Mouse (Mus musculus) thymus, postnatal 25 days (tissue): Measurements from ENCODE around the gene Taldo1.

ENCODE experiments used
- DNase-seq: peaks from one replicate; pipeline ENCODE4 v3.0.0; 2022

The Taldo1 gene

DNA sequence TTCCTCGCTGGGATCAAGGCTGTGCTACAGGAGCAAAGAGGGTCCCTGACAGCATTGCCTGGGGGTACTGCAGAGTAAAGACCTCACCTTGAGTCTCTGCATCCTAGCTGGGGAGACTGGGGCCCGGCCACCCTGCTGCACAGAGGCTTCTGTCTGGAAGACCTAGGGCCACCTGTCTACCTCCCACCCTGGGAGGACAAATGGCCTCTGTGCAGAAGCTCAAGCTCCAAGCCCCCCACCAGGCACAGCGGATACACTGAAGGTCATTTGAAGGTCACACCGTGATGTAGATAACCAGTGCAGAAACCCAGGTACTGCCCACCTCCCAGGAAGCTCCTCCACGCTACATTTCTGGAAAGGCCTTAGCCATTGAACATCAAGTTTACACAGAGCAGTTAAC, 36.7 kb downstream of the Taldo1 start:
- no peak for DNase-seq

DNA sequence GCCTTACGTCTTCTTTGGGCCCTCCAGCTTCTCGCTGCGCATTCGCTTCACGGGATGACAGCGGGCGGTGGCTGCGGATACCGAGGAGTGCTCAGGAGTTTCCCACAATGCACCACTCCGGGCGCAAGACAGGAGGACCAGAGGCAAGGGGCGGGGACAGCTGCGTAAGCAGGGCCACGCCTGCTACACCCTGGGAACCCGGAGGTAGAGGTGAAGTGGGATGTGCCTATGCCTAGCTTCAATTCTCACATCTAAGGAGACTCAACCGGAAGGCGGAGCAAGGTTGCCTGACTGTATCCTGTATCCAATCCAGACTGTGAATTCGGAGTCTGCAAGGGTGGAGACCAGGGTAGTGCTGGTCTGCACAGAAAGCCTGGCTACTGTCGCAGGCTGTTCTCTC, 37.3 kb downstream of the Taldo1 start, which contains the start of gene Cend1:
TSS of gene Cend1 (minus strand) at position 182 of the 400 bp plus-strand sequence.
- no peak for DNase-seq

DNA sequence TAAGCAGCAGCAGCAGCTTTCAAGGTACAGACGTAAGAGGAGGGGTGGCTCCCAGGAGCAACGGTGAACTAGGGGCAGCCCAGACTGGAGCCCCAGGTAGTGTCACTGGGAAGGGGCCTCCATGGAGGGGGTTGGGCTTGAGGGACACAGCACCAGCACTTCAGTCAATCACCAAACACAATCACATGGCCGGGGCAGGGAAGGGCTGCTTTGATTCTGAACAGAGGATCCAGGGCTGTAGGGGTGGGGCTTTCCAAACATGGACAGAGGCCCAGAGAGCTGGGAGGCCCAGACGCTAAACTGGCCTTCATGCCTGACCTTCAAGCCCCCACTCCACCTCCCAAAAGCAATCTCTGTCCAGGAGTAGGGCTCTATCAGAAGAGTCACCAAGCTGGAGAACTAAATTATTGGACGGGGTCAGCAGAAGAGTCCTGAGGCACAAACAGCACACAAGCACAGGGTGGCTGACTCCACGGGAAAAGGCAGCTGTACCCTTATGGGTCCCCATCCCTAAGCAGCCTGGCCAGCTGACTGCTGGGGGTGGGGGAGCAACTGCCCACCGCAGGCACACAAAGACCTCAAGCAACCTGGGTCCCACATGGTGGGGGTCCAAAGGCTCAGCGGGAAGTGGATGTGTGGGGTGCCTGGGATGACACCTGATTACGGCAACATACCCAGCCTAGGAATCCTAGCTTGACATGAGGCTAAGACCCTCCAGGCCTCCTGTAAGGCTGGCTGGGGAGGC, 38.0 kb downstream of the Taldo1 start:
- no peak for DNase-seq

DNA sequence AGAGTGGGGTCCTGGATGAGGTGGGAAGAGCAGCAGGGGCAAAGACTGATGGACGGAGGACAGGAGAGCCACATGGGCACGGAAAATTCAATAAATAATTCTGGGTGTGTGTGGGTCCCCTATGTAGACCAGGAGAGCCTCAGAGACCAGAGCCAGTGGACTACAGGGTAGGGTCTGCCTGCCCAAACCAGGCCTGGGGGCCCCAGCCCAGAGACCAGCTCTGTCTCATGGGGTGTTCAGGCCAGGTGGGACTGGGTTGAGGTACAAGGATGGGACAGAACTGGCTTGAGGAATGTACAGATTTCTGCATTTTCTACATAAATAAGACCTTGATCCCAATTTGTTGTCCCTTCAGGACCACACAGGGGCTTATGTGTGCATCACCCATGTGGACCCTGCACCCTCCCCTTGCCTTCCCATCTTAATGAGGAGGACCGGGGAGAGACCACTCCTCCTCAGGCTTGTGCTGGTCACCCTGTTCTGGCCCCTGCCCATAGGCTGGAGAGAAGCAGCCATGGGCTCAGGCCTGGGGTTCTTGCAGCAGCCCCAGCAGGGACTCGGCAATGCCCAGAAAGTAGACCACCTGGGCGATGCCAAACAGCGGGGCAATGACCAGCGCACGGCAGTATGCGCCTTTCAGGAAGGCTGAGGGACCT, 38.7 kb downstream of the Taldo1 start:
- no peak for DNase-seq

DNA sequence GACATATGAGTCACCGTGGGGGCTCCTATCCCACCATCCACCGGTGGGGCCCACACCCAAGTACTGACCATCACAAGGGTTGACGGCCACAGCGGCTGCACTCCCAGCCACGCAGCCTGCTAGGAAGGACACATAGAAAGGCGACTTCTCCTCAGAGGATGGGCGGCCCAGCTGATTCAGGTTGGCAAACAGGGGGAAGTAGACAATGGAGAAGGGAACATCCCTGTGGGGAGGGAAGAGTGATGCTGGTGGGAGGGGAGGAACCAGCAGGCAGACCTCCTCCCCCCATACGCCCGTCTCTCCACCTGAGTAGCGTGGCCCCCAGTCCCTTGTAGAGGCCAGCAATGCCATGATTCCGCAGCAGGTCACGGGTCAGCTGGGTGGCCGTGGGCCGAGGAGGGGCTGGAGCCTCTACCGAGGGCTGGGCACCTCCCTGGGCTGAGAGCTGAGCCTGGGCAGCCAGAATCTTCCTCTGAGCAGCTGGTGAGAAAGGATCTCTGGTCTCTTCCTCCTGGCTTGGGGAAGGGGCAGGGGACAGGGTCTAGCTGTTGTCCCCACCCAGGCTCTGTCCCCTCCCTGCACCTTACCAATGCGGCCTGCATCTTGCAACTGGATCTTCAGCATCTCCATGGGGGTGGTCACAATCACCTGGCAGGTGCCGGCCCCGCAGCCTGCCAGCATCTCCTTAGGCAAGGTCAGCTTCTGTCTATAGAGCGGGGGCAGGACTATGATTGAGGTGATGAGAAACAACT, 39.6 kb downstream of the Taldo1 start:
- no peak for DNase-seq

- no peak for DNase-seq
Measured at GRCm38 (mm10) chr7:141432186-141432611, 40.2 kb downstream of the Taldo1 start.

- no peak for DNase-seq
Measured at GRCm38 (mm10) chr7:141432741-141433516, 40.9 kb downstream of the Taldo1 start.

- DNase-seq: no peak
Measured at GRCm38 (mm10) chr7:141433517-141434400, 41.8 kb downstream of the Taldo1 start.

GRCm38 (mm10) chr7:141434464-141434863, 42.5 kb downstream of the Taldo1 start:
- peak; percentile 41 for DNase-seq

DNA sequence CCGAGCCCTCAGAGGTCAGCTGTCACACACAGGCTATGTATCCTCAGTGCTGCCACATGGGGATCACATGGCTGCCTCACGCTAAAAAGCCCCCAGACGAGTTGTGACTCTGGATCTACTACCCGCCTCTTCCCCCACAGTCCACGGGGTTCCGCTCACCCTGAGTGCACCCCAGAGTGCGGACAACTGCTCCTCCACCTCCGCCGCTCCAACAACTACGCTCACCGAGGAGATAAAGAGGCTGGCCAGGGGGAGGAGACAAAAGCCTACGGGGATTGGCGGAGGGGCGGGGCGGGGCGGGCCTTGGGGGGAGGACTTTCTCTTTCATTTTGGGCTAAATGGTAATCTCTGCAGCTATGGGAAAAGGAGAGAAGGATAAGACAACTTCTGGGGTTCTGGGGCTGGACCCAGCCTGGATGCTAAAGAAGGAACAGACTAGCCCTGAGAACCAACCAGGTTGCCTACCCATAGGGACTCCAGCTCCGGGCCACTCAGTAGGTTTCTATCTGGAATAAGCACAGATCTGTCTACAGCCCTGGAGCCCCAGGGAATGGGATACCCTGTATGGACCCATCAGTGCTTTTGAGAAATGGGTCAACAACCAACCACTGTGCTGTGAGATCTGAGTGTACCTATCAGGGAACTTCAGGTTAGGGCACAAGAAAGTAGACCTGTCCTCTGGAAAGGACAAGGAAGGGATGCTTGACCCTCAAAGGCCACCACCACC, 43.3 kb downstream of the Taldo1 start:
- DNase-seq: peak; percentile 66

- DNase-seq: no peak
Measured at GRCm38 (mm10) chr7:141435856-141436522, 44.0 kb downstream of the Taldo1 start.

DNA sequence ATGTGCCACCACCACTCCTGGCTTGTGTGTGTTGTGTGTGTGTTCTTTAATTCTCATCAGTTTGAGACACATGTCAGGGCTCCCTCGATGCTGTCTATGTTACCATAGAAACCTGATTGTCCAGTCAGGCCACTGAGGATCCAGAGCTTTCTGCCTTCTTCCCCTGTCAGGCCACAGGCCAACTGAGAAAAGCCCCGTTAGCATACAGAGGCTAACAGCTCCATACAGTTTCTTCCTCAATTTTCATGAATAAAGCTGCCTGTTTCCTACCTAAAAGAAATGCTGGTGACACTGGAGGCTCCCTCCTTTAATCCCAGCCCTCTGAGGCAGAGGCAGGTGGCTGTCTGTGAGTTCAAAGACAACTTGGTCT, 44.5 kb downstream of the Taldo1 start:
- no peak for DNase-seq

GRCm38 (mm10) chr7:141437178-141438120, 45.5 kb downstream of the Taldo1 start, which contains the start of gene Slc25a22:
Slc25a22 (minus strand) TSS chr7:141437892.
- peak; percentile 88 for DNase-seq

GRCm38 (mm10) chr7:141438201-141438968, 46.4 kb downstream of the Taldo1 start:
- DNase-seq: no peak

GRCm38 (mm10) chr7:141439140-141439679, 47.2 kb downstream of the Taldo1 start:
- no peak for DNase-seq

- no peak for DNase-seq
Measured at GRCm38 (mm10) chr7:141439811-141440210, 47.8 kb downstream of the Taldo1 start.

DNA sequence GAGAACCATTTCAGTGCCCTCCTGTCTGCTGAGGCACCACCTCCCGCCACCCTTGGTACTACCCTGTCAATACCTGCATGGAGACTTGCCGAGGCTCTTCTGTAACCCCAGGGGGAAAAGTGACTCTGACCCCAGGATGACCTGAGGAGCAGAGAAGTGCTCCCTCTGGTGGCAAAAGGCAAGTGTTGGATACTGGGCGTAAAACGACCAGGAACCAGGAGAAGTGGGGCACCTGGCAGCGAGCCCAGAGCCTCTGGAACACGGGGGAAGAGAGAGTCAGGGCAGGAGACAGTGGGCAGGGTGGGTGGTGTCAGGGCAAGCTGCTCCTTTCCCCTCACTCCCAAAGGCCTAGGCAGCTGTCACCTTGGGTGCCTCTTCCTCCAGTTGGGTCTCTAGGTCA, 48.6 kb downstream of the Taldo1 start:
- DNase-seq: peak; percentile 39

DNA sequence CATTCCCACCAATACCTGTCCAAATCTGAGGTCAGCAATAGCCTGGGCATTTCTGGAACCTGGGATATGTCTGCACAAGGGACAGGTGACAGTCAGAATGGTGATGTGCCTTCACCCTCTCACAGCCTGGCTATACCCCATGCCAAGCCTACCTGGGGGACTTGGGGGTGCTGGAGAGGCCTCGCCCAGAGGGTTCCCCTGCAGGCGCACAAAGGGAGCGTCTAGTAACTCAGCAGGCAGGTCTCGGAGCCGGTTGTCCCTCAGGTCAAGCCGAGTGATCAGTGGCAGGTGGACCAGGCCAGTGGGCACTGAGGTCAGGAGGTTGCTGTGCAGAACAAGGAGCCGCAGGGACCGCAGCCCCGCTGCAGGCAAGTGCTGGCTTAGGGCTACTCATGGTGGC, 49.5 kb downstream of the Taldo1 start:
- DNase-seq: no peak
